ENCODE assay signal across 8 mouse cellular contexts in genomic region chr9:45838069-45838433, GRCm38 (mm10). TPM values are rescaled to one million over a fixed set of nuclear protein-coding genes. Genes with fewer than 3 reads are reported as not detected.
DNase-seq lines count a peak whose midpoint lies in the region; ATAC-seq and TF ChIP-seq lines count a peak whose summit lies in the region.

No protein-coding gene starts in this region.

- H3K9me3 ChIP-seq in heart, embryonic 14.5 days (ENCODE audit: control insufficient read depth, low read length) = no peaks in the 10 kb centered on the region
- no peaks in the 10 kb centered on the region for H3K9me3 ChIP-seq in hindbrain, embryonic 12.5 days (replicated peaks)
- no peaks in the 10 kb centered on the region for H3K9me3 ChIP-seq in midbrain, embryonic 10.5 days (replicated peaks)

- no peak overlapping the region for H3K9ac ChIP-seq in heart, embryonic 14.5 days (ENCODE audit: low read length)
- H3K9ac ChIP-seq in hindbrain, embryonic 12.5 days = no peak overlapping the region

- no peaks in the 10 kb centered on the region for H3K36me3 ChIP-seq in heart, embryonic 14.5 days (ENCODE audit: control insufficient read depth, insufficient read depth, low read length)
- H3K36me3 ChIP-seq in hindbrain, embryonic 12.5 days = no peaks in the 10 kb centered on the region
- no peaks in the 10 kb centered on the region for H3K36me3 ChIP-seq in midbrain, embryonic 10.5 days

- TF ChIP-seq POLR2A in bone marrow macrophage, adult 2 months (IDR thresholded peaks at IDR 0.05; ENCODE audit: borderline replicate concordance, low read depth, low read length) = no peak

- DNase-seq in heart, adult 11 months = no peak
- DNase-seq in midbrain, embryonic 10.5 days (ENCODE audit: low spot score) = no peak
- DNase-seq in urinary bladder, postnatal 36 days (ENCODE audit: low spot score in 2 of 2) = no peak
- DNase-seq in adipocyte (ENCODE audit: low spot score) = no peak
- DNase-seq in urinary bladder, adult 2 months (ENCODE audit: low spot score) = no peak

- H3K27me3 ChIP-seq in heart, embryonic 14.5 days (ENCODE audit: control insufficient read depth, insufficient read depth, low read length) = no peaks in the 10 kb centered on the region
- H3K27me3 ChIP-seq in hindbrain, embryonic 12.5 days = no peaks in the 10 kb centered on the region
- no peaks in the 10 kb centered on the region for H3K27me3 ChIP-seq in midbrain, embryonic 10.5 days (ENCODE audit: low read depth, poor library complexity, severe bottlenecking)

- no peak overlapping the region; a peak in 1 of 4 replicates for H3K27ac ChIP-seq in heart, embryonic 14.5 days (replicated peaks in 1 of 2; ENCODE audit: control insufficient read depth in 1 of 2, insufficient read depth in 1 of 2, low read depth in 2 of 2, low read length in 2 of 2)
- no peak overlapping the region for H3K27ac ChIP-seq in bone marrow macrophage, adult 2 months (ENCODE audit: insufficient read depth, low read depth, low read length)
- H3K27ac ChIP-seq in hindbrain, embryonic 12.5 days = no peak overlapping the region
- peak overlapping the region; percentile 82; the same call in 1 of the 2 replicates for H3K27ac ChIP-seq in midbrain, embryonic 10.5 days (replicated peaks)

- no peak for TF ChIP-seq CTCF in bone marrow macrophage, adult 2 months (IDR thresholded peaks at IDR 0.05; ENCODE audit: low read depth, low read length)

- peak overlapping the region in 1 of 2 experiments; percentile 89; a peak in 3 of 4 replicates for H3K4me3 ChIP-seq in heart, embryonic 14.5 days (ENCODE audit: control insufficient read depth in 1 of 2, insufficient read depth in 1 of 2, low read depth in 1 of 2, low read length in 2 of 2)
- H3K4me3 ChIP-seq in bone marrow macrophage, adult 2 months (ENCODE audit: insufficient read depth, low read length) = peak overlapping the region; percentile 55; the same call in 1 of the 2 replicates
- peak overlapping the region; percentile 90; the same call in 1 of the 2 replicates for H3K4me3 ChIP-seq in hindbrain, embryonic 12.5 days
- peak overlapping the region; percentile 89 for H3K4me3 ChIP-seq in midbrain, embryonic 10.5 days

- WGBS in heart, embryonic 14.5 days = 19% methylated on average over 4 of the region's 4 CpGs
- 25% methylated on average over 4 of the region's 4 CpGs for WGBS in hindbrain, embryonic 12.5 days
- WGBS in midbrain, embryonic 10.5 days = 27% methylated on average over 4 of the region's 4 CpGs

- peaks cover 14 to 21% of the 10 kb centered on the region in 2 experiments for H3K4me1 ChIP-seq in heart, embryonic 14.5 days (ENCODE audit: control insufficient read depth in 2 of 2, insufficient read depth in 2 of 2, low read length in 2 of 2)
- H3K4me1 ChIP-seq in bone marrow macrophage, adult 2 months (ENCODE audit: control insufficient read depth, insufficient read depth, low read length) = no peaks in the 10 kb centered on the region
- H3K4me1 ChIP-seq in hindbrain, embryonic 12.5 days = peaks cover 37% of the 10 kb centered on the region
- H3K4me1 ChIP-seq in midbrain, embryonic 10.5 days = peaks cover 44% of the 10 kb centered on the region

- peak overlapping the region; percentile 85 for H3K4me2 ChIP-seq in heart, embryonic 14.5 days (ENCODE audit: low read length)
- H3K4me2 ChIP-seq in hindbrain, embryonic 12.5 days (replicated peaks) = peak overlapping the region; percentile 97

- no peak for ATAC-seq in heart, embryonic 14.5 days (ENCODE audit: insufficient number of reproducible peaks, insufficient read depth, low FRiP score, low read depth)
- peak; percentile 50 for ATAC-seq in hindbrain, embryonic 12.5 days (ENCODE audit: low FRiP score)

RNA-seq across cellular contexts. Expression of gene Bace1, which starts 0.3 kb away (rescaled TPM):
- 21.8 and 22.9 TPM in 2 replicates for polyA plus RNA-seq in heart, embryonic 14.5 days (2014; fragmentation: Nextera tagmentation; extraction: Ambion mirVana)
- polyA plus RNA-seq in bone marrow macrophage, adult 2 months (2012; ENCODE audit: insufficient read depth, insufficient read length, missing spikeins) = 0.93 and 2.0 TPM in 2 replicates
- 40.2 and 41.5 TPM in 2 replicates for polyA plus RNA-seq in hindbrain, embryonic 12.5 days (2016; fragmentation: Nextera tagmentation; extraction: Ambion mirVana)
- 20.7 and 29.0 TPM in 2 replicates for polyA plus RNA-seq in midbrain, embryonic 10.5 days (2016; fragmentation: Nextera tagmentation; extraction: Ambion mirVana)
- polyA plus RNA-seq in urinary bladder, adult 2 months (2012; rRNA removed) = 25.3 and 31.7 TPM in 2 replicates

RNA-seq across cellular contexts. Expression of gene Cep164, which starts 9.6 kb away (rescaled TPM):
- polyA plus RNA-seq in heart, embryonic 14.5 days (2014; fragmentation: Nextera tagmentation; extraction: Ambion mirVana) = 12.7 and 14.3 TPM in 2 replicates
- polyA plus RNA-seq in bone marrow macrophage, adult 2 months (2012; ENCODE audit: insufficient read depth, insufficient read length, missing spikeins) = 17.0 and 17.9 TPM in 2 replicates
- 17.7 and 18.8 TPM in 2 replicates for polyA plus RNA-seq in hindbrain, embryonic 12.5 days (2016; fragmentation: Nextera tagmentation; extraction: Ambion mirVana)
- 17.0 and 17.4 TPM in 2 replicates for polyA plus RNA-seq in midbrain, embryonic 10.5 days (2016; fragmentation: Nextera tagmentation; extraction: Ambion mirVana)
- 28.5 and 31.6 TPM in 2 replicates for polyA plus RNA-seq in urinary bladder, adult 2 months (2012; rRNA removed)
